Mouse (Mus musculus) bone marrow macrophage, adult 2 months (primary cell): ENCODE measurements at regions not wholly inside any gene's neighbourhood (a gene's known extent, or its start where the extent isn't known, plus 50 kb on each side); places are given as distances from the start of the nearest gene placed in this dataset.

ENCODE experiments used
- H3K27ac ChIP-seq: 2 replicates; pipeline ENCODE4 v1.5.1; 2012; ENCODE audit warnings: low read depth, low read length; ENCODE audit not compliant: insufficient read depth
- H3K4me1 ChIP-seq: 2 replicates; pipeline ENCODE4 v1.6.1; 2012; ENCODE audit warnings: low read length; ENCODE audit not compliant: control insufficient read depth, insufficient read depth
- H3K4me3 ChIP-seq: 2 replicates; pipeline ENCODE4 v1.5.1; 2012; ENCODE audit warnings: mild to moderate bottlenecking, low read length, moderate library complexity; ENCODE audit not compliant: insufficient read depth
- CTCF ChIP-seq: IDR thresholded peaks from 2 replicates; pipeline ENCODE4 v1.5.1; 2012; ENCODE audit warnings: low read depth, mild to moderate bottlenecking, low read length, moderate library complexity
- POLR2A ChIP-seq: IDR thresholded peaks from 2 replicates; pipeline ENCODE4 v1.6.1; 2012; ENCODE audit warnings: mild to moderate bottlenecking, low read depth, low read length, borderline replicate concordance

DNA sequence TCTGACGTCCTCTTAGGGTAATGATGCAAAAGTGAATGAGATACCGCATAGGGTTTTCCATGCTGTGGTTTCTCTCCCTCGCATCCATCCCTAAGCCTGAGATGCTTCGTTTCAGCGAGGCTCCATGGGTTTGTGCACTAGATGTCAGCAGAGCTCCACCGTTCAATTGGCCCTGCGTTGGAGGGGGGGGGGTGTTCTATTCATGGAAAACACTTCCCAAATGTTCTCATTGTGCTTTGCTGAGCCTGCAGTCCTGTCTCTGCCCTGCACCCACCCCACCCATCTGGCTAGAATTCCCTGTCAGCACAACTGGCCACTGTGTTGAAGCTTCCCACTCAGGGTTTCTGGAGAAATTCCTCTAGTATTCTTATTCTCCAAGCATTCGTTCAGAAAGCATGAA, 110.5 kb downstream of the Spata18 start:
- TF ChIP-seq POLR2A (no peak), CTCF (no peak)

DNA sequence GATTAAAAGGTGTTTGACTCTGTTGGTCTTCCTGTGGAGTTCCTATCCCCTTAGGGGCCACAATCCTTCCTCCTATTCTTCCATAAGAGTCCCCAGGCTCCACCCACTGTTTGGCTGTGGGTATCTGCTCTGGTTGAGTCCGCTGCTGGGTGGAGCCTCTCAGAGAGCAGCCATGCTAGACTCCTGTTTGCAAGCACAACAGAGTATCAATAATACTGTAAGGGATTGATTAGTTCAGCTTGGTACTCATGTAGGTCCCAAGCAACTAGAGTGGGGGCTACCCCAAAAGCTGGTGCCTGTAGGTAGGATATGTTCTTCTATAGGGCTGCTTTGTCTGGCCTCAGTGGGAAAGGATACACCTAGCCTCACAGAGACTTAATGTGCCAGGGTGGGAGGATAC, 113.0 kb downstream of the Spata18 start:
- TF ChIP-seq CTCF (no peak), POLR2A (no peak)
- Histone ChIP-seq H3K4me1 (no peaks in the 10 kb centered on the region), H3K27ac (no peak overlapping the region), H3K4me3 (no peak overlapping the region)

More for the DNA sequence above, 110.5 kb downstream of the Spata18 start:
- no peaks in the 10 kb centered on the region for H3K4me1 ChIP-seq
- H3K4me3 ChIP-seq, result no peak overlapping the region
- no peak overlapping the region for H3K27ac ChIP-seq

DNA sequence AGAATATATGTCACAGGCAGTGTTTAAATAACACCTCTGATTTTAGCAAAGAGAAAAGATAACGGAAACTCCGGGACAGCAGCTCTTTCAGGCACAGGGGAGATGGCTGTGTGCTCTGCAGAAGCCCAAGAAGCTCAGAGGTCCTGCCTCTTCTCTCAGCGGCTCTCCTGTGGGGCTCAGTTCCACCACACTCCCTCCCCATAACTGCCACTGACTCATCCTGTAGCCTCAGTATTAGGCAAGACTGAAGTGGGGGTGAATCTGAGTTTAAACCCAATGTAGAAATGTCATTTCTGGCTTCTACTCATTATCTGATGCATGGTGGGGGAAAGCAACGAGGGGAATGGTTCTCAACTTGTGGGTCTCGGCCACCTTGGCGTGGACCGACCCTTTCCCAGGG, 114.3 kb downstream of the Spata18 start:
- no peak for TF ChIP-seq POLR2A
- TF ChIP-seq CTCF, result no peak
- Histone ChIP-seq H3K4me1 (no peaks in the 10 kb centered on the region), H3K27ac (no peak overlapping the region), H3K4me3 (no peak overlapping the region)

DNA sequence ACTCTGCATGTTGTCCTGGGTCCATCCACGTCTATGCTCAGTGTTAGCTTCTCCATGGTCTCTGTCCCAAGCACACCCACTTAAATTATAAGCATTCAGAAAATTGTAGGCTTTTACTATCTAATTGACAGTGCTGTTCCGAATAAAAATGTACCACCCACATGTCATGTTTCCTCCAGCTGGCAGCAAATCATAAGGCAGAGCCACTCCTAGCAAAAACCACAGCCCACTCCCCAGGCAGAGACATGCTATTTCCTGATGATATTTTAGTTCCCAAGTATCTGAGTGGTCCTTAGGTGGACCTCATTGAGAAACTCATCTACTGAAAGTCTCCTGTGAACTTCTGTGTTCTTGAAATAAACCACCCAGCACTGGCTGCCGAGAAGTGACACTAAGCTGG, 117.1 kb downstream of the Spata18 start:
- no peak overlapping the region for H3K4me3 ChIP-seq
- TF ChIP-seq CTCF (no peak), POLR2A (no peak)
- no peaks in the 10 kb centered on the region for H3K4me1 ChIP-seq
- no peak overlapping the region for H3K27ac ChIP-seq

DNA sequence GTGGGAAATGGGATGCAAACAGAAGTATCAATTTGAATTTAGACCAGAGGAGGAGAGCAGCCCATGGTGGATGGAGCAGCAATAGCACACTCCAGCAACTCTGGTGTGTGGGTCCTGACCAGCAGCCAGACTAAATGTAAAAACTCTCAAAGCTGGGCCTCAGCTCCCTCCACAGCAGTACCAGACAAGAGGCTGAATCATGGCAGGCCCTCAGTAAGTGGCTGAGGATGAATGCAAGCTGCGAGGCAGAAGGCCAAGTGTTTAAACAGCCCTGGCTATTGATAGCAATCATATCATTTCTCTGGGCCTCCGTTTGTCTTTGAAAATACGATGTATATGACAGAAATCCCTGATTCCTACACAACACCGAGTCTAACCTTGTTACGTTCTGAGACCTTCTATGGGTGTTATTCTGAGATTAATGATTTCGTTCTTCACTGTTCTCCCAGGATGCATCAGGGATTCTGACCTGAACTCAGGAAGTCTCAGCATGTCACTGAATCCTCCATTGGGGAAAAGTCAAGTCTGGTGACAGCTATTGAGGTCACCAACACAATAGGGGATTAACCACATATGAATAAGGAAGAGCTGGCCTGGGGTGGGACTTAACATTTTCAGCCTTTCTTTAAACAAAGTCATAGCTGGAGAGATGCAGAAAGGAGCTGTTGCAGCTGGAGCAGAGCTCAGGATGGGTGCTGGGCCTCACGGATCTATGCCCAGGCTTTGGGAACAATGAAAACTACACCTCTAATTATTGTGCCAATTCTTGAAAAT, 124.8 kb downstream of the Spata18 start:
- no peak overlapping the region for H3K4me3 ChIP-seq
- no peak overlapping the region for H3K27ac ChIP-seq
- no peaks in the 10 kb centered on the region for H3K4me1 ChIP-seq
- TF ChIP-seq POLR2A (no peak), CTCF (no peak)

DNA sequence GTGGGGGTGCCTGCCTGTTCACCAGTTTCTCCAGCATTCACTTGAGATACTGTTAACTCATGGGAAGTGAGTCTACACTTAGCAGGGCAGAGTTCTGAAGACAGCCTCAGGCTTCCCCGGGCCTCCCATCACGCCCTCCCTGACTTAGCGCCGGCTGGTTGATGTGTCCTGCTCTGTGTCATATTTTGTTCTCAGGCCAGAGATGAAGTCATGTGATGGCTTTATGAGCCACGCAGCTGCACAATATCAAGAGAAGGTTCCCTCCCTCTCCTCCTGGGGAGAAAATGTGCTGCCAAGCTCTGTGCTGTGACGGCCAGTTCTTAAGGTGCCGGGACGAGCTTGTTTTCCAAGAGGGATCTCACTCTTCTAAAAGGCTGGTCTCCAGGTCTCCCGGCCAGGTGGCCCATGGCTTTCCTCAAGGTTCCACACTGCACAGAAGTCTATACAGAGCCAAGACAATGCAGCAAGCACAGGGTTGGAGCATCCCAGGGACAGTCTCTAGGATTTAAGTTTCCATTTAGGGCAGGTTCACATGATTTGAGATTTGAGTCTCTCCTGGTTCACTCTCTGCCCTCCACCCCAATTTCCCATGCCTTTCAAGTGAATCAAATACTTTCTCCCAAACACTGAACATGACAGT, 126.2 kb downstream of the Spata18 start:
- Histone ChIP-seq H3K4me1 (no peaks in the 10 kb centered on the region), H3K4me3 (no peak overlapping the region), H3K27ac (no peak overlapping the region)
- TF ChIP-seq CTCF, result no peak
- TF ChIP-seq POLR2A, result no peak

DNA sequence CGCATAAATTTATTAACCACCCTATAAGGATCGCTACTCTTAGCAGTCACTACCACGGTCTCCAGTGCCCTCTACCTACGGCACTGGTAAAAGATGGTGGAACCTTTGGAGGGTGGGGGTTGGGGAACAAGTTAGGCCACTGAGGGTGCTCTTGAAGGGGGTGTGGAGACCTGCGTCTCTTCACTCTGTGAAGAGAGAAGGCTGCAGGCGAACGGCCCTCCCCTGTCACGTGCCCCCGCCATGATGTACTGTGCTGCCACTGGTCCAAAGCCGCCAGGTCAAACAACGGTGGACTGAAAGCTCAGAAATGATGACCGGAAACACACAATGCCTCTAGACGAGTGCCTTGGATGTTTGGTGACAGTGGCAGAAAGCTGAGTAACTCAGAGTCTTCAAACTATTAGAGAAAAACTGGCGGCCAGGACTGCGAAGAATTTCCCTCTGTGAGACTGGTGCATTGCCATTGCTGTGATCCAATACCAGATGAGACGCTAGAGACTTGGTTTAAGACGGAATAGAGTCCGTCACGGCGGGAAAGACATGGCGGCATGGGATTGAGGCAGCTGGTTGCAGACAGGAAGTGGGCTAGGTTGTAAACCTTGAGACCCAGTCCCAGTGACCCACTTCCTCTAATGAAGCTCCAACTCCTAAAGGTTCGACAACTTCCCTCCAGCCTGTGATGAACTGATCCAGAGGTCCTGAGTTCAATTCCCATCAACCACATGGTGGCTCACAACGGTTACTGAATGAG, 130.2 kb downstream of the Spata18 start:
- H3K4me3 ChIP-seq, result no peak overlapping the region
- TF ChIP-seq CTCF, result no peak
- TF ChIP-seq POLR2A, result no peak
- H3K4me1 ChIP-seq, result no peaks in the 10 kb centered on the region
- H3K27ac ChIP-seq, result no peak overlapping the region

DNA sequence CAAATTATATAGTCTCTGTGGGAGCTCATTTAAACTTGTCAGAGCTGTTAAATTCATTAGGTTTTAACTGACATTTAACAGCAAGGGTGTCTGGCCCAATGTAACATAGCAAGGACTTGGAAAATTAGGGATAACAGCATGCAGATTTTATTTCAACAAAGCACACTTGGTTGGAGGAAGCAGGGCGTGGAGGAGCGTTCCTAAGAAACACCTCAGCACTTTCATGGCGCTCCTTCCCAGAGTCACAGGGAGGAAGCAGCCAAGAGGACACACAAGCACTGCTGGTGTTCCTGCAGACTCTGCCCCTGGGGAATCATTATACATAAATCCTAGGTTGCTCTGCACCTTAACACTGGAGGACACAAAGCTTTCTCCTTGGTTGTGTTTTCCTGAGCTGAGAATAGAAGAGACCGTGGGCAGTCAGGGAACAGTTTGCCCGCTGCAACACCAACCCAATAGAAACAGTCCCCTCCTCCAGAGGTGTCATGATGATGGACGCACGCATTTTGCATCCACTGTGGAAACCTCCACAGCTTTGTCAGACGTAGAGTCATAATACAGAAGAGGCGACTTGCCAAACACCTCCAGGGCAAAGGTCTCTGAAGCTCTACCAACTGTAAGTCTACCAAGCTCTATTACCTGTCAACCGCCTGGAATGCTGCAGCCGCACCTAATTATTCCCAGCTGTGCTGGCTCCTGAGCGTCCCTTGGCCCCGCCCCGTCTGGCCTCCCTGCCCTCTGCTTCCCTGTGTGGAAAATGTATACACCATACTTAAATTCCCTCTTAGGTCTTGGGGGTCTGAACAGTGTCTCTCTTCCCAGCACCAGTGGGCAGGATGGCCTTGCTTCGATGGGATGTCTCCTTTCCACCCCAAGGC, 131.3 kb downstream of the Spata18 start:
- Histone ChIP-seq H3K4me3 (no peak overlapping the region), H3K27ac (no peak overlapping the region), H3K4me1 (no peaks in the 10 kb centered on the region)
- no peak for TF ChIP-seq POLR2A
- TF ChIP-seq CTCF, result no peak

DNA sequence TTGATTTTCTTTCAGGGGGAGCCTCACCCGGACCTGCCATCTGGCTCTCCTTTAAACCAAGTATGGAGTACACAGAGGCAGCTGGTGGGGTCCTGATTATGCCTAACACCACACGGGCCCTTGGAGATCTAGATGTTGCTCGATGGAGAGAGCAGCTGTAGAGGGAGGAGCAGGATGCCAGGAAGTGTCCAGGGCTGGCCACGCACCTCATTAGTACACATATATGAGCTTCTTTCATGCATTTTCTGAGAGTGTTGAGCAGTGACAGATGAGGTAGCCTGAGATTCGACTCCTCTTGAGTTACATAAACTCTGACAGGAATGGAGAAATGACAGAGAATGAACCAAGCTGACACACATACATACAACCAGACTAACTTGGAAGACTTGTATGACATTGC, 136.1 kb downstream of the Spata18 start:
- H3K4me3 ChIP-seq, result no peak overlapping the region
- TF ChIP-seq POLR2A (no peak), CTCF (no peak)
- no peak overlapping the region for H3K27ac ChIP-seq
- no peaks in the 10 kb centered on the region for H3K4me1 ChIP-seq
